Mouse (Mus musculus): ENCODE measurements around the gene Aurkaip1. TPM values are rescaled to one million over a fixed set of nuclear protein-coding genes. Genes with fewer than 3 reads are reported as not detected.
A peak's percentile ranks its signal among the peaks of the same experiment; 100 is the strongest.

Gene Aurkaip1
- total and polyA plus RNA-seq, 2 experiments from 2014 or later: 93.0 to 148 TPM

GRCm38 (mm10) chr4:155841651-155842270 lies 10.7 kb downstream of the Aurkaip1 start:
- Histone ChIP-seq H3K9ac (no peak overlapping the region), H3K4me1 (ENCODE audit: insufficient read depth) (peaks cover 4% of the 10 kb centered on the region; the same call in 1 of the 2 replicates), H3K4me3 (ENCODE audit: low read depth, low read length) (no peak overlapping the region), H3K9me3 (ENCODE audit: low read length) (no peaks in the 10 kb centered on the region), H3K4me2 (ENCODE audit: low read depth) (no peak overlapping the region), H3K27me3 (ENCODE audit: insufficient read depth, low read length) (no peaks in the 10 kb centered on the region), H3K36me3 (ENCODE audit: insufficient read depth) (0 out of 2 replicates have a peak, but pooled peaks cover 4% of the 10 kb centered on the region), H3K27ac (ENCODE audit: low read depth, low read length) (no peak overlapping the region)
- ATAC-seq (no peak), DNase-seq (no peak)
- no peak for TF ChIP-seq CTCF (IDR thresholded peaks at IDR 0.05; ENCODE audit: low read depth)
- 42% methylated on average over 38 of the region's 38 CpGs for WGBS

- Histone ChIP-seq H3K27me3 (ENCODE audit: insufficient read depth, low read length) (no peaks in the 10 kb centered on the region), H3K4me1 (ENCODE audit: insufficient read depth) (peaks cover 8% of the 10 kb centered on the region), H3K9ac (no peak overlapping the region), H3K9me3 (ENCODE audit: low read length) (no peaks in the 10 kb centered on the region), H3K4me3 (ENCODE audit: low read depth, low read length) (no peak overlapping the region), H3K36me3 (ENCODE audit: insufficient read depth) (0 out of 2 replicates have a peak, but pooled peaks cover 4% of the 10 kb centered on the region), H3K4me2 (ENCODE audit: low read depth) (no peak overlapping the region), H3K27ac (ENCODE audit: low read depth, low read length) (no peak overlapping the region)
- no peak for TF ChIP-seq CTCF (IDR thresholded peaks at IDR 0.05; ENCODE audit: low read depth)
- no peak for ATAC-seq
- 96% methylated on average over 5 of the region's 5 CpGs for WGBS
- no peak for DNase-seq
Measured at GRCm38 (mm10) chr4:155843231-155843630, 12.2 kb downstream of the Aurkaip1 start.

GRCm38 (mm10) chr4:155846871-155847578 lies 16.0 kb downstream of the Aurkaip1 start, which contains the start of gene Dvl1:
Dvl1 (plus strand) TSS chr4:155847402.
- ATAC-seq (peak; percentile 89), DNase-seq (peak; percentile 97)
- 4% methylated on average over 54 of the region's 65 CpGs for WGBS
- H3K27ac ChIP-seq (ENCODE audit: low read depth, low read length): peak within 1 kb of the TSS; percentile 82
- no peaks in the 10 kb centered on the region for H3K9me3 ChIP-seq (ENCODE audit: low read length)
- 0 out of 2 replicates have a peak, but pooled peaks cover 4% of the 10 kb centered on the region for H3K36me3 ChIP-seq (ENCODE audit: insufficient read depth)
- H3K4me3 ChIP-seq (ENCODE audit: low read depth, low read length): peak within 1 kb of the TSS; percentile 93
- H3K27me3 ChIP-seq (ENCODE audit: insufficient read depth, low read length): no peaks in the 10 kb centered on the region
- H3K4me2 ChIP-seq (ENCODE audit: low read depth): peak within 1 kb of the TSS; percentile 88
- H3K9ac ChIP-seq: peak within 1 kb of the TSS; percentile 92
- peak; percentile 61 for TF ChIP-seq CTCF (IDR thresholded peaks at IDR 0.05; ENCODE audit: low read depth)
- H3K4me1 ChIP-seq (ENCODE audit: insufficient read depth): peaks cover 23% of the 10 kb centered on the region

GRCm38 (mm10) chr4:155847591-155848352 lies 16.7 kb downstream of the Aurkaip1 start:
- ATAC-seq: peak; percentile 19
- Histone ChIP-seq H3K36me3 (ENCODE audit: insufficient read depth) (no peaks in the 10 kb centered on the region), H3K27ac (ENCODE audit: low read depth, low read length) (peak overlapping the region; percentile 82), H3K9me3 (ENCODE audit: low read length) (no peaks in the 10 kb centered on the region), H3K4me2 (ENCODE audit: low read depth) (peak overlapping the region; percentile 88), H3K4me1 (ENCODE audit: insufficient read depth) (peaks cover 23% of the 10 kb centered on the region), H3K9ac (peak overlapping the region; percentile 92), H3K4me3 (ENCODE audit: low read depth, low read length) (peak overlapping the region; percentile 93), H3K27me3 (ENCODE audit: insufficient read depth, low read length) (no peaks in the 10 kb centered on the region)
- TF ChIP-seq CTCF (IDR thresholded peaks at IDR 0.05; ENCODE audit: low read depth): no peak; the same call in 1 of the 2 replicates
- peak; percentile 41 for DNase-seq
- WGBS: 1% methylated on average over 63 of the region's 69 CpGs

GRCm38 (mm10) chr4:155848434-155849095 lies 17.5 kb downstream of the Aurkaip1 start:
- Histone ChIP-seq H3K36me3 (ENCODE audit: insufficient read depth) (no peaks in the 10 kb centered on the region), H3K4me1 (ENCODE audit: insufficient read depth) (peaks cover 23% of the 10 kb centered on the region), H3K9ac (peak overlapping the region; percentile 92; the same call in 1 of the 2 replicates), H3K27me3 (ENCODE audit: insufficient read depth, low read length) (no peaks in the 10 kb centered on the region), H3K4me2 (ENCODE audit: low read depth) (peak overlapping the region; percentile 88), H3K27ac (ENCODE audit: low read depth, low read length) (no peak overlapping the region), H3K9me3 (ENCODE audit: low read length) (no peaks in the 10 kb centered on the region), H3K4me3 (ENCODE audit: low read depth, low read length) (peak overlapping the region; percentile 93)
- whole genome bisulfite sequencing: 61% methylated on average over 7 of the region's 7 CpGs
- TF ChIP-seq CTCF (IDR thresholded peaks at IDR 0.05; ENCODE audit: low read depth): no peak
- ATAC-seq (no peak), DNase-seq (no peak)

- WGBS: 84% methylated on average over 2 of the region's 2 CpGs
- H3K27me3 ChIP-seq (ENCODE audit: insufficient read depth, low read length): no peaks in the 10 kb centered on the region
- H3K27ac ChIP-seq (ENCODE audit: low read depth, low read length): no peak overlapping the region
- no peak for TF ChIP-seq CTCF (IDR thresholded peaks at IDR 0.05; ENCODE audit: low read depth)
- no peak for DNase-seq
- H3K4me2 ChIP-seq (ENCODE audit: low read depth): peak overlapping the region; percentile 88; the same call in 1 of the 2 replicates
- peaks cover 23% of the 10 kb centered on the region for H3K4me1 ChIP-seq (ENCODE audit: insufficient read depth)
- 0 out of 2 replicates have a peak, but pooled peaks cover 6% of the 10 kb centered on the region for H3K36me3 ChIP-seq (ENCODE audit: insufficient read depth)
- no peaks in the 10 kb centered on the region for H3K9me3 ChIP-seq (ENCODE audit: low read length)
- H3K9ac ChIP-seq: no peak overlapping the region
- H3K4me3 ChIP-seq (ENCODE audit: low read depth, low read length): no peak overlapping the region
- no peak for ATAC-seq
Measured at GRCm38 (mm10) chr4:155849391-155849790, 18.3 kb downstream of the Aurkaip1 start.
